Mouse (Mus musculus) 3134 (cell line): ENCODE results near the gene Dapk1.

Experiments used
- DNase-seq: peaks from one replicate; pipeline ENCODE4 v3.0.0-alpha.2; 2011; ENCODE audit warnings: low spot score; ENCODE audit not compliant: insufficient read length; ENCODE audit errors: extremely low read depth

Gene Dapk1

GRCm38 (mm10) chr13:60687891-60688290, 86.1 kb downstream of the Dapk1 start:
- DNase-seq: no peak

- no peak for DNase-seq
These were observed 89.2 kb downstream of the Dapk1 start for GRCm38 (mm10) chr13:60690921-60691320.

- no peak for DNase-seq
These were observed 90.2 kb downstream of the Dapk1 start for GRCm38 (mm10) chr13:60691940-60692339.

- no peak for DNase-seq
These were observed 93.6 kb downstream of the Dapk1 start for GRCm38 (mm10) chr13:60695186-60695980.

GRCm38 (mm10) chr13:60696323-60696722, 94.6 kb downstream of the Dapk1 start:
- DNase-seq: no peak

- DNase-seq: no peak
These were observed 95.0 kb downstream of the Dapk1 start for GRCm38 (mm10) chr13:60696741-60697140.

- DNase-seq: no peak
These were observed 96.3 kb downstream of the Dapk1 start for GRCm38 (mm10) chr13:60698021-60698420.

- DNase-seq: no peak
These were observed 100.0 kb downstream of the Dapk1 start for GRCm38 (mm10) chr13:60701671-60702171.

GRCm38 (mm10) chr13:60707541-60708468, 106.1 kb downstream of the Dapk1 start:
- no peak for DNase-seq

- no peak for DNase-seq
These were observed 107.4 kb downstream of the Dapk1 start for GRCm38 (mm10) chr13:60709136-60709535.

GRCm38 (mm10) chr13:60710963-60711362, 109.2 kb downstream of the Dapk1 start:
- no peak for DNase-seq

GRCm38 (mm10) chr13:60713537-60713936, 111.8 kb downstream of the Dapk1 start:
- no peak for DNase-seq

- no peak for DNase-seq
These were observed 114.4 kb downstream of the Dapk1 start for GRCm38 (mm10) chr13:60716107-60716506.

GRCm38 (mm10) chr13:60717421-60717820, 115.7 kb downstream of the Dapk1 start:
- DNase-seq: no peak

GRCm38 (mm10) chr13:60719581-60719980, 117.8 kb downstream of the Dapk1 start:
- no peak for DNase-seq

- DNase-seq: no peak
These were observed 121.0 kb downstream of the Dapk1 start for GRCm38 (mm10) chr13:60722763-60723162.

- no peak for DNase-seq
These were observed 126.7 kb downstream of the Dapk1 start for GRCm38 (mm10) chr13:60728276-60729054.

GRCm38 (mm10) chr13:60729055-60729402, 127.3 kb downstream of the Dapk1 start:
- no peak for DNase-seq

- DNase-seq: no peak
These were observed 128.8 kb downstream of the Dapk1 start for GRCm38 (mm10) chr13:60730587-60730986.

- no peak for DNase-seq
These were observed 129.3 kb downstream of the Dapk1 start for GRCm38 (mm10) chr13:60731001-60731400.

- DNase-seq: no peak
These were observed 133.6 kb downstream of the Dapk1 start for GRCm38 (mm10) chr13:60735306-60735705.
